Mouse (Mus musculus) adrenal gland, adult 18-20 months (tissue): ENCODE data around the gene Spata25. TPM values are rescaled to one million over a fixed set of nuclear protein-coding genes. Genes with fewer than 3 reads are reported as not detected.

Experiments
- DNase-seq, 2 experiments: peaks; one replicate each; pipeline ENCODE4 v3.0.0; 2021 to 2022; ENCODE audit warnings: low spot score in 2 of 2
- total RNA-seq, 2 experiments: library from RNA; stranded (reverse); gene quantifications; 1 replicate in 1 of 2; 2 replicates in 1 of 2; pipeline ENCODE4 v1.2.3; 2021

The Spata25 gene
- total RNA-seq, 2 experiments from 2014 or later: not detected

- DNase-seq: peak; percentile 87 to 93
Observed at GRCm38 (mm10) chr2:164785481-164786387, 42.6 kb downstream of the Spata25 start, which contains the start of gene Snx21. Snx21 (plus strand) TSS chr2:164785823.

- no peak for DNase-seq
Observed at GRCm38 (mm10) chr2:164784869-164785420, 43.4 kb downstream of the Spata25 start.

- DNase-seq: no peak
Observed at GRCm38 (mm10) chr2:164783926-164784581, 44.3 kb downstream of the Spata25 start.

- DNase-seq: no peak
Observed at GRCm38 (mm10) chr2:164781876-164782275, 46.5 kb downstream of the Spata25 start.

- no peak for DNase-seq
Observed at GRCm38 (mm10) chr2:164779481-164780086, 48.8 kb downstream of the Spata25 start, which contains the start of gene Tnnc2. Tnnc2 (minus strand) TSS chr2:164779967.

- no peak for DNase-seq
Observed at GRCm38 (mm10) chr2:164778809-164779208, 49.5 kb downstream of the Spata25 start.

- DNase-seq: no peak
Observed at GRCm38 (mm10) chr2:164778015-164778287, 50.4 kb downstream of the Spata25 start.

- no peak for DNase-seq
Observed at GRCm38 (mm10) chr2:164777246-164778014, 50.9 kb downstream of the Spata25 start.

GRCm38 (mm10) chr2:164776801-164777200 lies 51.5 kb downstream of the Spata25 start:
- no peak for DNase-seq

Other genes starting within 250 kb of the Spata25 start
- under 1 TPM; 0.38 to 0.40 TPM for gene Wfdc6a, start 243.1 kb downstream of the Spata25 start, total RNA-seq
- gene Eppin, start 234.9 kb downstream of the Spata25 start, total RNA-seq: not detected
- not detected for gene Wfdc6b, start 215.0 kb downstream of the Spata25 start, total RNA-seq
- gene Wfdc8, start 214.9 kb downstream of the Spata25 start, total RNA-seq: not detected
- not detected for gene Wfdc16, start 189.7 kb downstream of the Spata25 start, total RNA-seq
- not detected for gene Wfdc10, start 172.5 kb downstream of the Spata25 start, total RNA-seq
- gene Wfdc9, start 172.0 kb downstream of the Spata25 start, total RNA-seq: not detected
- not detected for gene Wfdc11, start 154.4 kb downstream of the Spata25 start, total RNA-seq
- not detected for gene Wfdc13, start 143.4 kb downstream of the Spata25 start, total RNA-seq
- gene Spint4, start 130.0 kb downstream of the Spata25 start, total RNA-seq: not detected
- not detected for gene Spint5, start 113.2 kb downstream of the Spata25 start, total RNA-seq
- gene Wfdc3, start 82.6 kb downstream of the Spata25 start, total RNA-seq: under 1 TPM; 0.20 to 0.45 TPM
- gene Dnttip1, start 82.6 kb downstream of the Spata25 start, total RNA-seq: 10 to 100 TPM; 34.0 to 35.2 TPM
- gene Ube2c, start 58.6 kb downstream of the Spata25 start, total RNA-seq: 1 to 10 TPM; 1.4 to 4.0 TPM
- 10 to 100 TPM in 1 of 2 experiments, not detected in 1; 11.3 TPM for gene Tnnc2, start 48.6 kb downstream of the Spata25 start, total RNA-seq
- gene Snx21, start 42.7 kb downstream of the Spata25 start, total RNA-seq: 10 to 100 TPM; 25.0 to 28.4 TPM
- 10 to 100 TPM; 32.6 to 36.6 TPM for gene Acot8, start 23.7 kb downstream of the Spata25 start, total RNA-seq
- gene Zswim3, start 23.4 kb downstream of the Spata25 start, total RNA-seq: 1 to 10 TPM; 4.2 to 5.3 TPM
- gene Zswim1, start 5.9 kb downstream of the Spata25 start, total RNA-seq: 10 to 100 TPM; 11.0 to 11.4 TPM
- gene Ctsa, start 4.3 kb upstream of the Spata25 start, total RNA-seq: 100 to 1,000 TPM; 103 to 106 TPM
- 1 to 10 TPM; 1.4 to 1.7 TPM for gene Neurl2, start 4.9 kb upstream of the Spata25 start, total RNA-seq
- 10 to 100 TPM; 22.5 to 55.9 TPM for gene Pltp, start 29.2 kb upstream of the Spata25 start, total RNA-seq
- 10 to 100 TPM; 35.1 to 48.6 TPM for gene Pcif1, start 50.8 kb upstream of the Spata25 start, total RNA-seq
- gene Zfp335, start 83.2 kb upstream of the Spata25 start, total RNA-seq: 10 to 100 TPM; 20.9 to 22.4 TPM
- 1 to 10 TPM in 1 of 2 experiments, under 1 TPM in 1; 0.89 to 2.7 TPM for gene Mmp9, start 112.2 kb upstream of the Spata25 start, total RNA-seq
- gene Slc12a5, start 132.3 kb upstream of the Spata25 start, total RNA-seq: 1 to 10 TPM; 5.2 to 9.0 TPM
- 10 to 100 TPM; 35.7 to 41.6 TPM for gene Ncoa5, start 206.3 kb upstream of the Spata25 start, total RNA-seq
- 1 to 10 TPM; 1.9 to 2.2 TPM for gene Cd40, start 227.1 kb upstream of the Spata25 start, total RNA-seq